Mouse (Mus musculus): ENCODE results near the gene Hexb. TPM values are rescaled to one million over a fixed set of nuclear protein-coding genes. Genes with fewer than 3 reads are reported as not detected.
"Not testable (repeated sequence)": the region's sequence is repeated elsewhere in the genome, so short reads cannot be mapped to it uniquely, and the experiment has no call there.

The Hexb gene
- total and polyA plus RNA-seq, 3 experiments = 31.0 to 75.7 (median 37.9) TPM

- H3K4me2 ChIP-seq (ENCODE audit: insufficient read depth, low read depth, poor library complexity, severe bottlenecking) = peak overlapping the region; percentile 93
- H3K4me1 ChIP-seq (ENCODE audit: control insufficient read depth in 1 of 2, insufficient read depth in 2 of 2) = peaks cover 0 to 23% of the 10 kb centered on the region in 2 experiments; a peak in 2 of 4 replicates
- dilution Hi-C loops (cut with MboI; ENCODE audit: extremely low pct_ligation_motif_present, extremely low pct_unique_long_range_greater_than_20kb, low sequenced_read_pairs); H3K27ac ChIP-seq (ENCODE audit: insufficient read depth, low read depth); H3K27me3 ChIP-seq (replicated peaks); in situ Hi-C loops (cut with MboI; ENCODE audit: low pct_ligation_motif_present, low pct_unique_long_range_greater_than_20kb, low sequenced_read_pairs); H3K9me3 ChIP-seq (replicated peaks; ENCODE audit: low read length): not testable (repeated sequence)
- peak; percentile 29 for DNase-seq (ENCODE audit: extremely low read depth)
- H3K36me3 ChIP-seq (replicated peaks in 1 of 2; ENCODE audit: control insufficient read depth in 1 of 2, insufficient read depth in 1 of 2, low read length in 1 of 2) = peaks cover 18 to 47% of the 10 kb centered on the region in 2 experiments
- TF ChIP-seq MYC (IDR thresholded peaks at IDR 0.05; ENCODE audit: low read depth, low read length) = peak; percentile 68; the same call in 1 of the 2 replicates
- 0 out of 2 replicates have a peak, but pooled peaks have one; percentile 69 for TF ChIP-seq TBP (conservative IDR thresholded peaks at IDR 0.05; ENCODE audit: low read depth, low read length)
- peak in 1 of 2 experiments; percentile 18; a peak in 1 of 4 replicates for TF ChIP-seq CTCF (conservative IDR thresholded peaks at IDR 0.05 in 1 of 2, IDR thresholded peaks at IDR 0.05 in 1 of 2; ENCODE audit: low read depth in 2 of 2, low read length in 2 of 2)
- H3K79me2 ChIP-seq (replicated peaks; ENCODE audit: control insufficient read depth, extremely low read depth, insufficient read depth, poor library complexity, severe bottlenecking) = peaks cover 32% of the 10 kb centered on the region
- H3K9ac ChIP-seq (ENCODE audit: insufficient read depth, low read depth) = peak overlapping the region; percentile 89
- H3K4me3 ChIP-seq (replicated peaks in 1 of 3; ENCODE audit: low read depth in 2 of 3, low read length in 2 of 3, poor library complexity in 1 of 3) = peak overlapping the region; percentile 84 to 95 (median 90)
These were observed 59.7 kb downstream of the Hexb start for GRCm38 (mm10) chr13:97138404-97138931.

GRCm38 (mm10) chr13:97137466-97138400 is 60.4 kb downstream of the Hexb start, which contains the start of the genes Gfm2 and Nsa2:
Gfm2 (plus strand) TSS chr13:97137937.
Nsa2 (minus strand) TSS chr13:97137937.
- Histone ChIP-seq H3K27me3 (replicated peaks) (no peaks in the 10 kb centered on the region), H3K79me2 (replicated peaks; ENCODE audit: control insufficient read depth, extremely low read depth, insufficient read depth, poor library complexity, severe bottlenecking) (peaks cover 32% of the 10 kb centered on the region), H3K27ac (ENCODE audit: insufficient read depth, low read depth) (peak within 1 kb of the TSS; percentile 71), H3K4me3 (replicated peaks in 1 of 3; ENCODE audit: low read depth in 2 of 3, low read length in 2 of 3, poor library complexity in 1 of 3) (peak within 1 kb of the TSS; percentile 84 to 95 (median 90)), H3K9me3 (replicated peaks; ENCODE audit: low read length) (no peaks in the 10 kb centered on the region), H3K9ac (ENCODE audit: insufficient read depth, low read depth) (peak within 1 kb of the TSS; percentile 89), H3K4me2 (ENCODE audit: insufficient read depth, low read depth, poor library complexity, severe bottlenecking) (peak within 1 kb of the TSS; percentile 93), H3K36me3 (replicated peaks in 1 of 2; ENCODE audit: control insufficient read depth in 1 of 2, insufficient read depth in 1 of 2, low read length in 1 of 2) (peaks cover 18 to 46% of the 10 kb centered on the region in 2 experiments), H3K4me1 (ENCODE audit: control insufficient read depth in 1 of 2, insufficient read depth in 2 of 2) (peaks cover 0 to 23% of the 10 kb centered on the region in 2 experiments; a peak in 2 of 4 replicates)
- peak; percentile 96 for DNase-seq (ENCODE audit: extremely low read depth)
- in situ Hi-C loops (cut with MboI; ENCODE audit: low pct_ligation_motif_present, low pct_unique_long_range_greater_than_20kb, low sequenced_read_pairs) (no loop called here), dilution Hi-C loops (cut with MboI; ENCODE audit: extremely low pct_ligation_motif_present, extremely low pct_unique_long_range_greater_than_20kb, low sequenced_read_pairs) (no loop called here)
- TF ChIP-seq HCFC1 (IDR thresholded peaks at IDR 0.05; ENCODE audit: low read depth, low read length) = peak; percentile 90
- no peak for TF ChIP-seq ZKSCAN1 (IDR thresholded peaks at IDR 0.05; ENCODE audit: borderline replicate concordance, low read depth, low read length)
- no peak for TF ChIP-seq CTCF (conservative IDR thresholded peaks at IDR 0.05 in 1 of 2, IDR thresholded peaks at IDR 0.05 in 1 of 2; ENCODE audit: low read depth in 2 of 2, low read length in 2 of 2)
- TF ChIP-seq E2F4 (IDR thresholded peaks at IDR 0.05; ENCODE audit: insufficient replicate concordance, low read depth, low read length) = no peak
- no peak for TF ChIP-seq USF2 (conservative IDR thresholded peaks at IDR 0.05; ENCODE audit: low read depth, low read length)
- peak; percentile 60 for TF ChIP-seq MXI1 (IDR thresholded peaks at IDR 0.05; ENCODE audit: low read depth, low read length)
- no peak for TF ChIP-seq CHD1 (IDR thresholded peaks at IDR 0.05; ENCODE audit: low read depth, low read length)
- peak; percentile 85 for TF ChIP-seq NELFE (IDR thresholded peaks at IDR 0.05; ENCODE audit: low read depth, low read length)
- no peak for TF ChIP-seq ETS1 (conservative IDR thresholded peaks at IDR 0.05; ENCODE audit: low read depth, low read length)
- TF ChIP-seq ZC3H11A (IDR thresholded peaks at IDR 0.05; ENCODE audit: low read depth, low read length) = no peak
- TF ChIP-seq KAT2A (IDR thresholded peaks at IDR 0.05; ENCODE audit: insufficient replicate concordance, low read length) = peak; percentile 85; the same call in 1 of the 2 replicates
- TF ChIP-seq MEF2A (IDR thresholded peaks at IDR 0.05; ENCODE audit: borderline replicate concordance, low read depth, low read length) = peak; percentile 54; the same call in 1 of the 2 replicates
- peak; percentile 41; the same call in 1 of the 2 replicates for TF ChIP-seq ZMIZ1 (IDR thresholded peaks at IDR 0.05; ENCODE audit: low read depth, low read length)
- TF ChIP-seq TBP (conservative IDR thresholded peaks at IDR 0.05; ENCODE audit: low read depth, low read length) = peak; percentile 90
- peak; percentile 79 for TF ChIP-seq IRF4 (IDR thresholded peaks at IDR 0.05; ENCODE audit: low read depth, low read length)
- TF ChIP-seq RCOR1 (conservative IDR thresholded peaks at IDR 0.05; ENCODE audit: low read depth, low read length) = no peak
- TF ChIP-seq UBTF (IDR thresholded peaks at IDR 0.05; ENCODE audit: low read depth, low read length) = 0 out of 2 replicates have a peak, but pooled peaks have one; percentile 65
- TF ChIP-seq SIN3A (IDR thresholded peaks at IDR 0.05; ENCODE audit: low read length) = peak; percentile 91
- no peak for TF ChIP-seq JUND (conservative IDR thresholded peaks at IDR 0.05; ENCODE audit: low read depth, low read length)
- TF ChIP-seq POLR2A (IDR thresholded peaks at IDR 0.05; ENCODE audit: low read depth, low read length) = peak; percentile 94
- no peak for TF ChIP-seq EP300 (IDR thresholded peaks at IDR 0.05; ENCODE audit: low read length)
- peak; percentile 94 for TF ChIP-seq TCF12 (IDR thresholded peaks at IDR 0.05; ENCODE audit: low read depth, low read length)
- no peak for TF ChIP-seq JUN (IDR thresholded peaks at IDR 0.05; ENCODE audit: insufficient read depth, low read depth, low read length)
- peak; percentile 74 for TF ChIP-seq MYC (IDR thresholded peaks at IDR 0.05; ENCODE audit: low read depth, low read length)
- TF ChIP-seq CHD2 (IDR thresholded peaks at IDR 0.05; ENCODE audit: low read length) = 0 out of 2 replicates have a peak, but pooled peaks have one; percentile 20
- no peak for TF ChIP-seq MAZ (IDR thresholded peaks at IDR 0.05; ENCODE audit: low read depth, low read length)
- TF ChIP-seq NRF1 (IDR thresholded peaks at IDR 0.05; ENCODE audit: low read depth, low read length) = peak; percentile 69
- no peak for TF ChIP-seq PAX5 (IDR thresholded peaks at IDR 0.05; ENCODE audit: low read length)
